Mouse (Mus musculus): ENCODE results near the gene Trit1. TPM values are rescaled to one million over a fixed set of nuclear protein-coding genes. Genes with fewer than 3 reads are reported as not detected.
A peak's percentile ranks its signal among the peaks of the same experiment; 100 is the strongest.
"Not testable (repeated sequence)": the region's sequence is repeated elsewhere in the genome, so short reads cannot be mapped to it uniquely, and the experiment has no call there.

The Trit1 gene
- polyA plus RNA-seq, 1 experiment from 2014 or later = 14.4 TPM

DNA sequence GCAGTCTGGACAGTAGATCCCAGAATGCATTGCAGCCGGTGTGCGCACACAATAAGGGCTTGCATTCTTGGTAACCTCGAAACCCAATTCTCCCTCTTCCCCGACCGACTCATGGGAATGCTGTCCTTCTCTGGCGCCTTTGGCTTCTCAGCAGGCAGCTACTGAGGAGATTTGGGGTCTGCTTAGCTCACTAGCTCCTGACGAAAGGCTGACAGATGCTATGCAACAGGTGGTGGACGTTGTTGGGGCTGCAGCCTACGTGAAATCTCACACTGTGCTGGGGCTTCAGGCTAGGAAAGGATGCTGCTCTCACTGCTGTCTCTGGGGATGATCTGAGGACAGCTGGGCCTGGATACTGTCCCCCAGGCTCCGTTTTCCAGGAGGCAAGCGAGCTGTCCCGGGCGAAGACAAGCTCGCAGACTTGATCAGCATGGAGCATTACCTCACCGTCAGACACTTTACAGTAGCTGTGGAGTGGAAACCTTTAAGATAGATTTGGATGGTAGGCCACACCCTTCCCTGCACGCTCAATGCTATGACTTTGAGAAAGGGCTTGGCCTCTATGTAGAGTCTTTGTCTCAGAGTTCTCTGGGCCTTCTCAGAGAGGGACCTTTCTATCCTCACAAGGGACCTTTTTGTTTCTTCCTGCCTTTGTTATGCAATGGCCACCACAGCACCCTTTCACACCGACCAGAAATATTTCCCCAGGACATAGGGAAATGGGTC, 15.6 kb upstream of the Trit1 start:
- Histone ChIP-seq H3K27me3 (ENCODE audit: control insufficient read depth, insufficient read depth, low read length) (peaks cover 48% of the 10 kb centered on the region), H3K4me2 (no peak overlapping the region), H3K27ac (ENCODE audit: low read depth, low read length) (no peak overlapping the region), H3K4me1 (ENCODE audit: control insufficient read depth, insufficient read depth, low read length) (peaks cover 5% of the 10 kb centered on the region), H3K9ac (ENCODE audit: low read depth, low read length) (no peak overlapping the region), H3K4me3 (ENCODE audit: low read depth, low read length) (no peak overlapping the region), H3K36me3 (ENCODE audit: control insufficient read depth, insufficient read depth, low read length) (no peaks in the 10 kb centered on the region), H3K9me3 (replicated peaks; ENCODE audit: control insufficient read depth, low read length) (no peaks in the 10 kb centered on the region)
- WGBS (ENCODE audit: insufficient replicate concordance) = 49% methylated on average over 17 of the region's 17 CpGs
- ATAC-seq (replicated peaks; ENCODE audit: insufficient number of reproducible peaks, low FRiP score, low TSS enrichment) = no peak

DNA sequence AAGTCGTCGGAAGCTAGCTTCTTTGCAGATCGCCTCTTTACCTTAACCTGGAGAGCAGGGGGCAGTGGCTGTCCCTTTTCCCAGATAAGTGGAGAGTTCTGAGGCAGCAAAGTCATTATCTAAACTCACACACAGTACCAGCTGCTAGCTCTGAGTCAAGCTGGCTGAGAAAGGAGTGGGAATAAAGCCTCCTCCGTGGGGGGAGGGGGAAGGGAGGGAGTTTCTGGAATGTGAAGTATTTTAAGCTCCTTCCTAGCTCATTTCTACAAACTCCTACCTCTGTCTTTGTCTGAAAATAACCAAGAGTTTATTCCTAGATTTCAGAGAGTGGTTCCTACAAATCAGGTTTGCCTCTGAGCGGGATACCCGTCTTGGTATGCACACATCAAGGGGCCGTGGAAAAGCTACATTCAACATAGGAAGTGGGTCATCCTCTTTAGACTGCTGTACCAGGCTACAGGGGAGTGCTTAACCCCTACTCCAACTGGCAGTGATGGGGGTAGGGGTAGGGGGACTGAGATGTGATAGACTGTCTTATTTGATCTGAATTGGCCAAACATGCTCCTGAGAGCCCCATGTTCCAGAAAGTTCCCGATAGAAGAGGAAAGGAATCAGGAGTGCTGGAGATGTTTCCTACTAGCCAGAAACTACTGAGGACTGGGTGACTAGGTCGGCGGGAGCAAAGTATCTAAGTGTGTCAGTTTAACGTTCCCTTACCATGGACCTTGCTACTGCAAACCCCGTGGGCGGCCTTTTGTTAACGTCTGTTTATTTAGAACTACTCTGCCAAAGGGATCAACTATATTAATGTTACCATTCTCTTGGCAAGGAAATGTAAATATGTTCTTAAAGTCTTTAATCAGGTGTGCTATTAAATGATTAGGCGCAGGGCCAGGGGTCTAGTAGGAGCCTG, 11.1 kb upstream of the Trit1 start:
- Histone ChIP-seq H3K27me3 (ENCODE audit: control insufficient read depth, insufficient read depth, low read length) (peaks cover 7% of the 10 kb centered on the region; the same call in 1 of the 2 replicates), H3K9ac (ENCODE audit: low read depth, low read length) (no peak overlapping the region), H3K36me3 (ENCODE audit: control insufficient read depth, insufficient read depth, low read length) (no peaks in the 10 kb centered on the region), H3K9me3 (replicated peaks; ENCODE audit: control insufficient read depth, low read length) (no peaks in the 10 kb centered on the region), H3K27ac (ENCODE audit: low read depth, low read length) (no peak overlapping the region), H3K4me3 (ENCODE audit: low read depth, low read length) (no peak overlapping the region), H3K4me1 (ENCODE audit: control insufficient read depth, insufficient read depth, low read length) (peaks cover 5% of the 10 kb centered on the region), H3K4me2 (peak overlapping the region; percentile 4; the same call in 1 of the 2 replicates)
- 25% methylated on average over 15 of the region's 15 CpGs for WGBS (ENCODE audit: insufficient replicate concordance)
- ATAC-seq (replicated peaks; ENCODE audit: insufficient number of reproducible peaks, low FRiP score, low TSS enrichment) = 0 out of 2 replicates have a peak, but pooled peaks have one; percentile 10

DNA sequence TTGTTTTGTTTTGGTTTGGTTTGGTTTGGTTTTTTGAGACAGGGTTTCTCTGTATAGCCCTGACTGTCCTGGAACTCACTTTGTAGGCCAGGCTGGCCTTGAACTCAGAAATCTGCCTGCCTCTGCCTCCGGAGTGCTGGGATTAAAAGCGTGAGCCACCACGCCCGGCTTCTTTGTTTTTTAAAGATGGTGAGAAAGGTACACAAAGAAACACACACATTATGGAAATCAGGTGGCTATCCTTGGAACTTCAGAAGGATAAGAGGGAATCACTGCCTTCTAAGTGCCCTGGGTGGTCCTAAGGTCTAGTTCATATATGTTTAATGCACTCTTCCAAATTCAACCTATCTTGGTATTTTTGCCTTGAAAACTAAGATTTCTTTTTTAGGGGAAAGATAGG, 3.9 kb upstream of the Trit1 start:
- not testable (repeated sequence) for H3K4me3 ChIP-seq (ENCODE audit: low read depth, low read length); H3K9me3 ChIP-seq (replicated peaks; ENCODE audit: control insufficient read depth, low read length); H3K27me3 ChIP-seq (ENCODE audit: control insufficient read depth, insufficient read depth, low read length); H3K4me1 ChIP-seq (ENCODE audit: control insufficient read depth, insufficient read depth, low read length); H3K27ac ChIP-seq (ENCODE audit: low read depth, low read length); H3K9ac ChIP-seq (ENCODE audit: low read depth, low read length); ATAC-seq (replicated peaks; ENCODE audit: insufficient number of reproducible peaks, low FRiP score, low TSS enrichment); H3K36me3 ChIP-seq (ENCODE audit: control insufficient read depth, insufficient read depth, low read length); H3K4me2 ChIP-seq
- WGBS (ENCODE audit: insufficient replicate concordance) = 84% methylated on average over 4 of the region's 4 CpGs

DNA sequence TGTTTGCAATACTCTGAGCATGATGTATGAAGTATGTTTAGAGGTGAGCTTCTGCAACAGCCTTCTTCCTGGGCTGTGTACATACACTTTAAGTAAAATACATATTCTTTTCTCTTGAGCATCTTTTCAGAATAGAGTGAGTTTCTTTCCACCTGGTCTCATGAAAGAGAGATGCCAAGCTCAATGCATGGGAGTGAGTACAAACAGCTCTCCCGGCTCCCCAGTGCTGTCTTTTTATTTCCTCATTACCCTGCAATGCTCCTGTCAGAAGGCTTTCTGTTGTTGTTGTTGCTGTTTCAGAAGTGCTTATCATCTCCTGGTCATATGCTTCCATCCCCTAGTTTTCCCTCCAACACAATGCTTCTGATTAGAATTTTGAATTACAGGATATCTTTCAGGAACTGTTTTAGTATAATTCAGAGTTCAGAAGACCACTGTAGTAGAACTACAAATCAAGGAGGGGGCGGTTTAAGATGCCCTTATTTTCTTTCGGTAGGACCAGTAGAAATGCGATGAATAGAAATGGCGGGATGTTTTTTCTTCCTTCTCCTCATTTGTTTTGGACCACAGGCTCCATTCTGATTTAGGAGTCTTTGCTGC, 3.0 kb upstream of the Trit1 start:
- peaks cover 16% of the 10 kb centered on the region for H3K4me1 ChIP-seq (ENCODE audit: control insufficient read depth, insufficient read depth, low read length)
- H3K27ac ChIP-seq (ENCODE audit: low read depth, low read length) = no peak overlapping the region
- ATAC-seq (replicated peaks; ENCODE audit: insufficient number of reproducible peaks, low FRiP score, low TSS enrichment) = no peak
- no peak overlapping the region for H3K4me2 ChIP-seq
- H3K9me3 ChIP-seq (replicated peaks; ENCODE audit: control insufficient read depth, low read length) = no peaks in the 10 kb centered on the region
- no peak overlapping the region for H3K9ac ChIP-seq (ENCODE audit: low read depth, low read length)
- WGBS (ENCODE audit: insufficient replicate concordance) = 69% methylated on average over 5 of the region's 5 CpGs
- no peaks in the 10 kb centered on the region for H3K27me3 ChIP-seq (ENCODE audit: control insufficient read depth, insufficient read depth, low read length)
- H3K36me3 ChIP-seq (ENCODE audit: control insufficient read depth, insufficient read depth, low read length) = no peaks in the 10 kb centered on the region
- no peak overlapping the region for H3K4me3 ChIP-seq (ENCODE audit: low read depth, low read length)

DNA sequence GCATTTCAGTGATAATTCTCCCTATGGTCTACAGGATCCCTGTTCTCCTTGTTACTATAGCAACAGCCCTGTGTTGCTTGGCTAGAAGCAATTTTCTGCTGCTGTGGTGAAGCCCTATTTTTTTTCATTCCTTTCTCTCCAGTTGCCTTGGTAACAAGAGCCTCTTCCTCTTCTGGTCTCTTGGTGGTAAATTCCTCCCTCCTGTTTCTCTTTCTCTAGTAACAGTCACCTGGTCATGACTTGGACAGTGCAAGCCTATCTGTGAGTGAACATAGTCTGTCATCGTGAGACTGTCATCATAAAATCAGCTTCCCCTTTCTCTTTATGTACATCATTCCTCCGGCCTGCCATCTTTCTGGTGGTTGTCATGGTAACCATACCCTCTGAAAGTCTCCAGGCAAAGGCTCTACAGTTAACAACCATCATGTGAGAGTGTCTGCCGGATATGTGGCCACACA, 2.4 kb upstream of the Trit1 start:
- no peak overlapping the region for H3K9ac ChIP-seq (ENCODE audit: low read depth, low read length)
- H3K36me3 ChIP-seq (ENCODE audit: control insufficient read depth, insufficient read depth, low read length) = no peaks in the 10 kb centered on the region
- H3K4me2 ChIP-seq = no peak overlapping the region
- no peaks in the 10 kb centered on the region for H3K9me3 ChIP-seq (replicated peaks; ENCODE audit: control insufficient read depth, low read length)
- peaks cover 17% of the 10 kb centered on the region for H3K4me1 ChIP-seq (ENCODE audit: control insufficient read depth, insufficient read depth, low read length)
- 63% methylated on average over 3 of the region's 3 CpGs for WGBS (ENCODE audit: insufficient replicate concordance)
- ATAC-seq (replicated peaks; ENCODE audit: insufficient number of reproducible peaks, low FRiP score, low TSS enrichment) = no peak
- no peak overlapping the region for H3K27ac ChIP-seq (ENCODE audit: low read depth, low read length)
- H3K27me3 ChIP-seq (ENCODE audit: control insufficient read depth, insufficient read depth, low read length) = no peaks in the 10 kb centered on the region
- no peak overlapping the region for H3K4me3 ChIP-seq (ENCODE audit: low read depth, low read length)

DNA sequence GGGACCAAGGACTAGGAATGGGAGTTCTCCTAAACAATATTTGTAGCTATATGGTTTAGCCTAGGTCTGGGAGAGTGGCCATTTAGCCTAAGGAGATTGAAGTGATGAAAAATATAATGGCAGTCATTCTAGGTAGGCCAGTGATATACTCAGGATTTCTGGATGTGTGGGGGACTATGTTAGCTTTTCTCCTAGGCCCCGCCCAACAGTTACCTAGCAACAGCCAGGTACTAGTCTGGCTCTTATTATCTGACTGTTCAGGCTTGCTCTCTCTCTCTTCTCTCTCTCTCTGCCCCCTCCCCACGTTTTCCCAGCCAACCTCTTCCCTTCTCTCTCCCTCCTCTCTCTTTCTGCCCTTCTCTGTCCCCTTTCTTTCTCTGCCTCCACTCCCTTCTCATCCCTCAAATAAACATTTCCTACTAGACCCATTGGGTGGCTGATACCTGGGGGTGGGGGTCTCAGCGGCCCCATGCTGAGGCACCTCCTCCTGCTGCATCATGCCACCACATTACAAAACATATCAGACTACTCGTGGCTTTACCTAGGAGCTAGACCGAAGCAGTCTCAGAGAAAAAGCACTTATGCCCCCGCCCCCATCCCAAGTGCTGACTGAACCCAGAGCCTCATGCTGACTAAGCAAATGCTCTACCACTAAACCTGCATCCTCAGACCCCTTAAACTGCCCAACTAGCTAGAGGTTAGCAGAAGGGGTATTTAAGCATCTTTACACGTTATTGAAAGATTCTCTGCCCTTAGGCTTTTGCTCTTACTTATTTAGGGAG, 1.7 kb upstream of the Trit1 start:
- H3K36me3 ChIP-seq (ENCODE audit: control insufficient read depth, insufficient read depth, low read length) = no peaks in the 10 kb centered on the region
- no peak overlapping the region for H3K27ac ChIP-seq (ENCODE audit: low read depth, low read length)
- H3K4me3 ChIP-seq (ENCODE audit: low read depth, low read length) = no peak overlapping the region
- no peak overlapping the region for H3K4me2 ChIP-seq
- no peak for ATAC-seq (replicated peaks; ENCODE audit: insufficient number of reproducible peaks, low FRiP score, low TSS enrichment)
- H3K9me3 ChIP-seq (replicated peaks; ENCODE audit: control insufficient read depth, low read length) = no peaks in the 10 kb centered on the region
- peaks cover 19% of the 10 kb centered on the region for H3K4me1 ChIP-seq (ENCODE audit: control insufficient read depth, insufficient read depth, low read length)
- WGBS (ENCODE audit: insufficient replicate concordance) = 27% methylated on average over 7 of the region's 7 CpGs
- no peak overlapping the region for H3K9ac ChIP-seq (ENCODE audit: low read depth, low read length)
- no peaks in the 10 kb centered on the region for H3K27me3 ChIP-seq (ENCODE audit: control insufficient read depth, insufficient read depth, low read length)

DNA sequence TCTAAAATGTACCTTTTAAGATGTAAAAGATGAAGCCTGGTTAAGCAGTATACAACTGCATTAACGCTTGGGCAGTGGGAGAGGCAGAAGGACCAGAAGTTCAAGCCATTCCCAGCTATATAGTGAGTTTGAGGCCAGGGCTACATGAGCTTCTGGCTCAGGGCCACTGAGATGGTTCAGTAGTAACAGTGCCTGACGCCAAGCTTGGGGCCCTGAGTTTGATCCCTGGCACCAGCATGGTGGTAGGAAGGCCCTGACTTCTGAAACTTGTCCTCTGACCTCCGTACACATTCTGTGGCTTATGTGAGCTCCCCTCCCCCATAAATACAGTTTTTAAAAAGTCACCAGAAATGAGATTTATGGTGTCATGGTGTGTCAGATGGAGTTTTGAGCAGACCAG, 5.2 kb downstream of the Trit1 start:
- Histone ChIP-seq H3K9ac (ENCODE audit: low read depth, low read length) (no peak overlapping the region), H3K4me1 (ENCODE audit: control insufficient read depth, insufficient read depth, low read length) (peaks cover 20% of the 10 kb centered on the region), H3K27ac (ENCODE audit: low read depth, low read length) (no peak overlapping the region), H3K27me3 (ENCODE audit: control insufficient read depth, insufficient read depth, low read length) (no peaks in the 10 kb centered on the region), H3K4me3 (ENCODE audit: low read depth, low read length) (no peak overlapping the region), H3K9me3 (replicated peaks; ENCODE audit: control insufficient read depth, low read length) (no peaks in the 10 kb centered on the region), H3K36me3 (ENCODE audit: control insufficient read depth, insufficient read depth, low read length) (0 out of 2 replicates have a peak, but pooled peaks cover 2% of the 10 kb centered on the region), H3K4me2 (no peak overlapping the region)
- WGBS (ENCODE audit: insufficient replicate concordance) = 89% methylated on average over 3 of the region's 3 CpGs
- ATAC-seq (replicated peaks; ENCODE audit: insufficient number of reproducible peaks, low FRiP score, low TSS enrichment) = no peak

DNA sequence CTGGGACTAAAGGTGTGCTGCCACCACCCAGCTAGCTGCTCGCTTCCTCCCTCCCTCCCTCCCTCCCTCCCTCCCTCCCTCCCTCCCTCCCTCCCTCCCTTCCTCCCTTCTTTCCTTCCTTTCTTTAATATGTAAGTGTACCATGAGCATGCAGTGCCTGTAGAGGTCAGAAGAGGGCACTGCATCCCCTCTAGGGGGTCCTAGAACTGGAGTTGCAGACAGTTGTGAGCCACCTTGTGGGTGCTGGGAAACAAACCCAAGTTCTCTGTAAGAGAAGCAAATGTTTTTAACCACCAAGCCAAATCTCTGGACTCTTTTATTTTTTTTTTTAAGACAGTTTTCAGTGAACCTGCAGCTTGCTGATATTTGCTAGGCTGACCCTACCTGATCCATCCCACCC, 6.5 kb downstream of the Trit1 start:
- 0 out of 2 replicates have a peak, but pooled peaks cover 2% of the 10 kb centered on the region for H3K36me3 ChIP-seq (ENCODE audit: control insufficient read depth, insufficient read depth, low read length)
- 70% methylated on average over 1 of the region's 1 CpGs for WGBS (ENCODE audit: insufficient replicate concordance)
- H3K4me3 ChIP-seq (ENCODE audit: low read depth, low read length) = no peak overlapping the region
- H3K27ac ChIP-seq (ENCODE audit: low read depth, low read length) = no peak overlapping the region
- ATAC-seq (replicated peaks; ENCODE audit: insufficient number of reproducible peaks, low FRiP score, low TSS enrichment) = no peak
- H3K4me1 ChIP-seq (ENCODE audit: control insufficient read depth, insufficient read depth, low read length) = peaks cover 13% of the 10 kb centered on the region
- no peak overlapping the region for H3K4me2 ChIP-seq
- H3K27me3 ChIP-seq (ENCODE audit: control insufficient read depth, insufficient read depth, low read length) = no peaks in the 10 kb centered on the region
- H3K9ac ChIP-seq (ENCODE audit: low read depth, low read length) = no peak overlapping the region
- no peaks in the 10 kb centered on the region for H3K9me3 ChIP-seq (replicated peaks; ENCODE audit: control insufficient read depth, low read length)

All from heart, embryonic 11.5 days (tissue).